Mouse (Mus musculus) midbrain, embryonic 16.5 days (tissue): ENCODE measurements at regions not wholly inside any gene's neighbourhood (a gene's known extent, or its start where the extent isn't known, plus 50 kb on each side); places are given as distances from the start of the nearest gene placed in this dataset.

Source experiments
- ATAC-seq: fragments of 200-750 bp; cut with Nextera tagmentation; 2 replicates; pipeline ENCODE4 v1.8.0; 2017; ENCODE audit warnings: moderate TSS enrichment
- H3K27ac ChIP-seq: fragments of 300-500 bp; sonication (generic); 2 replicates; pipeline ENCODE4 v1.5.1; 2014; ENCODE audit warnings: mild to moderate bottlenecking, low read length, mixed read lengths
- H3K27me3 ChIP-seq: fragments of 300-500 bp; sonication (generic); 2 replicates; pipeline ENCODE4 v1.6.1; 2014; ENCODE audit warnings: low read depth, low read length, mixed read lengths; ENCODE audit not compliant: control insufficient read depth, insufficient read depth
- H3K36me3 ChIP-seq: fragments of 300-500 bp; sonication (generic); 2 replicates; pipeline ENCODE4 v1.6.1; 2014; ENCODE audit warnings: mild to moderate bottlenecking, low read length, moderate library complexity, mixed read lengths; ENCODE audit not compliant: control insufficient read depth, insufficient read depth
- H3K4me1 ChIP-seq: fragments of 300-500 bp; sonication (generic); 2 replicates; pipeline ENCODE4 v1.6.1; 2014; ENCODE audit warnings: mild to moderate bottlenecking, low read length, mixed read lengths; ENCODE audit not compliant: control insufficient read depth, insufficient read depth
- H3K4me2 ChIP-seq: fragments of 300-500 bp; sonication (generic); 2 replicates; pipeline ENCODE4 v1.6.1; 2014; ENCODE audit warnings: mild to moderate bottlenecking, low read length, mixed read lengths
- H3K4me3 ChIP-seq: fragments of 300-500 bp; sonication (generic); 2 replicates; pipeline ENCODE4 v1.5.1; 2014; ENCODE audit warnings: low read depth, mild to moderate bottlenecking, low read length, moderate library complexity, mixed read lengths
- H3K9ac ChIP-seq: fragments of 300-500 bp; sonication (generic); 2 replicates; pipeline ENCODE4 v1.6.1; 2014; ENCODE audit warnings: low read depth, low read length, mixed read lengths
- H3K9me3 ChIP-seq: fragments of 300-500 bp; sonication (generic); replicated peaks from 2 replicates; pipeline ENCODE4 v1.6.1; 2014; ENCODE audit warnings: mild to moderate bottlenecking, low read length, mixed read lengths; ENCODE audit not compliant: control insufficient read depth, poor library complexity, severe bottlenecking
- WGBS: fragments of 180-500 bp; shearing (Covaris S2); extraction: QIAGEN DNeasy Blood & Tissue Kit; methylation state at CpG from one replicate; pipeline ENCODE4 v1.1.7; 2014; 5-methylcytosine and 5-hydroxymethylcytosine counted together

- H3K27me3 ChIP-seq, result no peaks in the 10 kb centered on the region
- H3K36me3 ChIP-seq, result no peaks in the 10 kb centered on the region
- 53% methylated on average over 2 of the region's 2 CpGs for WGBS
- H3K9me3 ChIP-seq, result no peaks in the 10 kb centered on the region
- no peak overlapping the region for H3K27ac ChIP-seq
- no peaks in the 10 kb centered on the region for H3K4me1 ChIP-seq
- 0 out of 2 replicates have a peak, but pooled peaks have one; percentile 21 for ATAC-seq
- no peak overlapping the region for H3K4me2 ChIP-seq
- H3K9ac ChIP-seq, result no peak overlapping the region
- H3K4me3 ChIP-seq, result no peak overlapping the region
Measured at GRCm38 (mm10) chr8:5601116-5601515, 496.0 kb upstream of the Slc10a2 start.

- no peaks in the 10 kb centered on the region for H3K9me3 ChIP-seq
- 83% methylated on average over 1 of the region's 1 CpGs for WGBS
- no peak overlapping the region for H3K27ac ChIP-seq
- H3K36me3 ChIP-seq, result no peaks in the 10 kb centered on the region
- H3K27me3 ChIP-seq, result no peaks in the 10 kb centered on the region
- no peaks in the 10 kb centered on the region for H3K4me1 ChIP-seq
- H3K4me2 ChIP-seq, result no peak overlapping the region
- H3K9ac ChIP-seq, result no peak overlapping the region
- H3K4me3 ChIP-seq, result no peak overlapping the region
- ATAC-seq, result no peak
Measured at GRCm38 (mm10) chr8:5591571-5591970, 486.4 kb upstream of the Slc10a2 start.
